Mouse (Mus musculus): ENCODE data around the gene Abca15. TPM values are rescaled to one million over a fixed set of nuclear protein-coding genes. Genes with fewer than 3 reads are reported as not detected.

Abca15 gene
- polyA plus RNA-seq, 2 experiments: not detected

DNA sequence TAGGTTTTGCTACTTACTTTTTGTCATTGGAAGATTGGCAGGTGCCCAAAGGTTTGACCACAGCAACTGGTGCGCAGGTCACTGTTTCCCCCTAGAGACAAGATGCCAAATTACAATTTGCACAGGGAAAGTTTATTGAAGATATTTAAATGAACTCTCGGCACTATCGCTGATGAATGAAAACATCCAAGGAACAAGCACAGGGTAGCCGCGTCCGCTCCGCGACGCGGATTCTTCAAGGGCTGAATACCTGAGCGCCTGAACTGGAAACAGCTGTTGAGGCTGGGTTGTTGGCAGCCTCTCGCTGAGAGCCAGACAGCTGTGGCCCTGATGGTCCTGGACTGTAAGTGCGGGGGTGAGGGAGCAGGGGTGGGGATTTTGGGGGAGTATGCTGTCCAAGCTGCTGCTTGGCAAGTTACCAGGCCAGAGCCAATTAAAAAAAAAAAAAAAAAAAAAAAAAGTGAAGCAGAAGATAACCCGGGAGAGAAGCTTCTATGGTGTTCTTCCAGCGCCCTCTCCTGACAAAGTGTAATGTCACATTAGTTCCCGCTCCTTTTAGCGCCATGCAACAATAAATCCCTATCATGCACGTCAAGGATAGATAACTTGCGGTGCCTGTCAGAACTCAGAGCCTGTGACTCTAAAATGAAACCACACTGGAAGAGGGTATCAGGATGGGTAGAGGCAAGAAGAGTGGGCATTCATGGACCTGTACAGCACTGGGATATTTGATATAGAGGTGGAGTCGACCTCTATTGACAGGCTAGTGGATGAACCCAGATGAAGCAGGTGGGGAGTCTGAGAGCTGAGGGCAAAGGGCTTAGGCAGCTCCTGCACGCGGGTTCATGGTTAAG is 1.0 kb upstream of the Abca15 start:
- 16% methylated on average over 22 of the region's 22 CpGs for WGBS
- H3K36me3 ChIP-seq (ENCODE audit: control insufficient read depth, insufficient read depth, low read length): no peaks in the 10 kb centered on the region
- H3K4me1 ChIP-seq (ENCODE audit: control insufficient read depth, insufficient read depth, low read length): peaks cover 7% of the 10 kb centered on the region; the same call in 1 of the 2 replicates
- DNase-seq (ENCODE audit: low spot score) (peak; percentile 49), ATAC-seq (ENCODE audit: low FRiP score, low read depth) (peak; percentile 61)
- no peaks in the 10 kb centered on the region for H3K27me3 ChIP-seq (ENCODE audit: control insufficient read depth, insufficient read depth, low read length)
- no peak overlapping the region for H3K27ac ChIP-seq (replicated peaks; ENCODE audit: low read depth, low read length)
- H3K9me3 ChIP-seq (ENCODE audit: control insufficient read depth, low read length): no peaks in the 10 kb centered on the region
- TF ChIP-seq POLR2A (IDR thresholded peaks at IDR 0.05; ENCODE audit: borderline replicate concordance, extremely low read depth, insufficient read depth, insufficient read length): no peak
- peak overlapping the region; percentile 39 for H3K4me2 ChIP-seq (replicated peaks; ENCODE audit: low read depth, low read length, severe bottlenecking)
- no peak overlapping the region for H3K4me3 ChIP-seq (replicated peaks; ENCODE audit: low read length)
- no peak overlapping the region for H3K9ac ChIP-seq (ENCODE audit: low read depth, low read length, severe bottlenecking)

DNA sequence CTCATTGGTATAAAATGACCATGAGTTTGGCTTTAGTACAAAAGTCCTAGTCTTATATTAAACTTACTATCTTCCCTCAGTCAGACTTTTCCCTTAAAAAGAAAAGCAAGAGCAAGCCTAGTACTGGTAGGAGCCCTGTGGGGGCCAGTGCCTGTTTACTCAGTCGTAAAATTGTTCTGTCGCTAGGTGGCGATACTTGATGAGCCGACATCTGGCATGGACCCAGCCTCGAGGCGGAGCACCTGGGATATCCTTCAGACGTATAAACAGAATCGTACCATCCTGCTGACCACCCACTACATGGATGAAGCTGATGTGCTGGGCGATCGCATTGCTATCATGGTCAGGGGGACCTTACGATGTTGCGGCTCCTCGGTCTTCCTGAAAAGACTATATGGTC is 32.7 kb downstream of the Abca15 start:
- 32% methylated on average over 13 of the region's 13 CpGs for WGBS
- no peaks in the 10 kb centered on the region for H3K27me3 ChIP-seq (ENCODE audit: control insufficient read depth, insufficient read depth, low read length)
- ATAC-seq (ENCODE audit: low FRiP score, low read depth) (no peak), DNase-seq (ENCODE audit: low spot score) (no peak)
- H3K9me3 ChIP-seq (ENCODE audit: control insufficient read depth, low read length): no peaks in the 10 kb centered on the region
- H3K4me2 ChIP-seq (replicated peaks; ENCODE audit: low read depth, low read length, severe bottlenecking): no peak overlapping the region
- no peaks in the 10 kb centered on the region for H3K36me3 ChIP-seq (ENCODE audit: control insufficient read depth, insufficient read depth, low read length)
- no peak for TF ChIP-seq POLR2A (IDR thresholded peaks at IDR 0.05; ENCODE audit: borderline replicate concordance, extremely low read depth, insufficient read depth, insufficient read length)
- H3K27ac ChIP-seq (replicated peaks; ENCODE audit: low read depth, low read length): no peak overlapping the region
- H3K4me1 ChIP-seq (ENCODE audit: control insufficient read depth, insufficient read depth, low read length): no peaks in the 10 kb centered on the region
- H3K9ac ChIP-seq (ENCODE audit: low read depth, low read length, severe bottlenecking): no peak overlapping the region
- H3K4me3 ChIP-seq (replicated peaks; ENCODE audit: low read length): no peak overlapping the region

DNA sequence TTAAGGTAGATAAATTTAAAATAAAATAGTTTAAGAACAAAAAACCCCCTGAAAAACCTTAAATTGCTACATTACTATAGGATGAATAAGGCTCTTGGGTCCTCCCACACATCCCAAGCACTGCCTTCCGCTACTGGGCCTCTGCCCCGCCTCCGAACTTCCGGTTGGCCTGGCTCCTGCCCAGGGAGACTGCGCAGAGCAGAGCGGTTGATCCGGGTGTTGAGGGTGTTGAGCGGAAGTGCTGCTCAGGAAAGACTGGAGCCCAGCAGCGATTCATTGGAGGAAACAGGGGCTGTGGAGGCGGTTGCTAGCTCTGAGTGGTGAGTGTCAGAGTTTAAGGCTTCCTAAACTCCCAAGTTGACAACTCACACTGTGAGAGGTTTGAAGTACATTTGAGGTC is 81.0 kb downstream of the Abca15 start, which contains the start of gene Abca16:
Gene Abca16, plus strand, starts transcription at position 201 of the 400 bp plus-strand sequence.
- H3K4me1 ChIP-seq (ENCODE audit: control insufficient read depth, insufficient read depth, low read length): no peaks in the 10 kb centered on the region
- no peak for ATAC-seq (ENCODE audit: low FRiP score, low read depth)

DNA sequence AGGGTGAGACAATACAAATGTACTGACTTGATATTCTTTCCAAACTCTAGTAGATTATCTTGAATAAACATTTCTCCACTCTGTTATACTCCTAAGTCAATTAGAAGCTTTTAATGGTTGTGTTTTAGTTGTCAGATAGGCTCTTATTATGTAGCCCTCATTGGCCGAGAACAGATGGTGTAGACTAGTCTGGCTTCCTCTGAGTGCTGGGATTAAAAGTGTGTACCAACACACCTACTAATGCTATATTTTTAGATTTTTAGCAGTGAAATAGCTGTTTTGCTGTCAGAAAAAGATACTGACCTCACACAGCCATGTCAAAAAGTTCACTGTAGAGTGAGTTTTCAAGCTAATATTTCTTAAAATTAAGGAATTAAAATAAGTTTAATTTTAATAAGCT is 83.9 kb downstream of the Abca15 start:
- no peak overlapping the region for H3K4me3 ChIP-seq (replicated peaks; ENCODE audit: low read length)
- no peaks in the 10 kb centered on the region for H3K4me1 ChIP-seq (ENCODE audit: control insufficient read depth, insufficient read depth, low read length)
- H3K36me3 ChIP-seq (ENCODE audit: control insufficient read depth, insufficient read depth, low read length): no peaks in the 10 kb centered on the region
- H3K4me2 ChIP-seq (replicated peaks; ENCODE audit: low read depth, low read length, severe bottlenecking): no peak overlapping the region
- no peak overlapping the region for H3K9ac ChIP-seq (ENCODE audit: low read depth, low read length, severe bottlenecking)
- no peak for TF ChIP-seq POLR2A (IDR thresholded peaks at IDR 0.05; ENCODE audit: borderline replicate concordance, extremely low read depth, insufficient read depth, insufficient read length)
- no peaks in the 10 kb centered on the region for H3K9me3 ChIP-seq (ENCODE audit: control insufficient read depth, low read length)
- no peak overlapping the region for H3K27ac ChIP-seq (replicated peaks; ENCODE audit: low read depth, low read length)
- H3K27me3 ChIP-seq (ENCODE audit: control insufficient read depth, insufficient read depth, low read length): no peaks in the 10 kb centered on the region
- 79% methylated on average over 1 of the region's 1 CpGs for WGBS
- ATAC-seq (ENCODE audit: low FRiP score, low read depth) (no peak), DNase-seq (ENCODE audit: low spot score) (no peak)

More for the DNA sequence above, 81.0 kb downstream of the Abca15 start, which contains the start of gene Abca16:
- Histone ChIP-seq H3K27ac (replicated peaks; ENCODE audit: low read depth, low read length) (no peak within 1 kb of the TSS), H3K36me3 (ENCODE audit: control insufficient read depth, insufficient read depth, low read length) (no peaks in the 10 kb centered on the region), H3K27me3 (ENCODE audit: control insufficient read depth, insufficient read depth, low read length) (no peaks in the 10 kb centered on the region), H3K9me3 (ENCODE audit: control insufficient read depth, low read length) (no peaks in the 10 kb centered on the region), H3K4me2 (replicated peaks; ENCODE audit: low read depth, low read length, severe bottlenecking) (no peak within 1 kb of the TSS), H3K9ac (ENCODE audit: low read depth, low read length, severe bottlenecking) (no peak within 1 kb of the TSS), H3K4me3 (replicated peaks; ENCODE audit: low read length) (no peak within 1 kb of the TSS)
- 71% methylated on average over 10 of the region's 10 CpGs for WGBS
- no peak for TF ChIP-seq POLR2A (IDR thresholded peaks at IDR 0.05; ENCODE audit: borderline replicate concordance, extremely low read depth, insufficient read depth, insufficient read length)
- DNase-seq (ENCODE audit: low spot score): no peak

DNA sequence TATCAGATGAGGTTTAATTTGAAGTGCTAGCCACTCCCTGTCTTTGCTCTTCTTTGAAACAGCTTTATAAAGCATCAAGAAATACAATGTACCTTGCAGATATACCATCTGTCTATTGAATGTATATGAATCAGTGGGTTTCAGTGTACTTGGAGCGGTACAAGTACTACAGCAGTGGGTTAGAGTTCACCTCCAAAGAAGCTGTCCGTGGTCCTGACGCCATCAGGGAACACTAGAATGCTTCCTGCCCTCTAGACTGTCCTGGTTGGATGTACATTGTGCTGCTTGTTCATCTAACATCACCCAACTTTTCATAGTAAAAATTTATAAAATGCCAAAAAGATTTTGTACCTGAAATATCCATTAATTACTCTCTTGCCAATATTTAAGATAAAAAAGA is 98.2 kb downstream of the Abca15 start:
- no peak for ATAC-seq (ENCODE audit: low FRiP score, low read depth)
- no peak for TF ChIP-seq POLR2A (IDR thresholded peaks at IDR 0.05; ENCODE audit: borderline replicate concordance, extremely low read depth, insufficient read depth, insufficient read length)
- no peak overlapping the region for H3K9ac ChIP-seq (ENCODE audit: low read depth, low read length, severe bottlenecking)
- H3K27ac ChIP-seq (replicated peaks; ENCODE audit: low read depth, low read length): no peak overlapping the region
- no peaks in the 10 kb centered on the region for H3K36me3 ChIP-seq (ENCODE audit: control insufficient read depth, insufficient read depth, low read length)
- peak; percentile 36 for DNase-seq (ENCODE audit: low spot score)
- H3K4me2 ChIP-seq (replicated peaks; ENCODE audit: low read depth, low read length, severe bottlenecking): no peak overlapping the region
- H3K4me1 ChIP-seq (ENCODE audit: control insufficient read depth, insufficient read depth, low read length): no peaks in the 10 kb centered on the region
- WGBS: 26% methylated on average over 3 of the region's 3 CpGs
- no peak overlapping the region for H3K4me3 ChIP-seq (replicated peaks; ENCODE audit: low read length)
- H3K9me3 ChIP-seq (ENCODE audit: control insufficient read depth, low read length): no peaks in the 10 kb centered on the region
- H3K27me3 ChIP-seq (ENCODE audit: control insufficient read depth, insufficient read depth, low read length): no peaks in the 10 kb centered on the region
